ENCODE assay signal across 16 mouse cellular contexts in genomic region chr13:71649876-71650275, GRCm38 (mm10).
"Had no signal": no experiment of that assay in that cellular context is flagged by ENCODE, and none has a peak within 500 bp of the region (broad histone marks: within the 10 kb centered on the region; RNA-seq: fewer than 3 reads in every experiment).

No protein-coding gene starts in this region.

- H3K4me1 ChIP-seq: liver, embryonic 15.5 days had no signal

- H3K36me3 ChIP-seq: limb, embryonic 10.5 days; liver, embryonic 15.5 days; midbrain, embryonic 10.5 days; neural tube, embryonic 15.5 days had no signal

- H3K4me2 ChIP-seq: liver, embryonic 11.5 days; liver, embryonic 15.5 days; lung, embryonic 14.5 days; neural tube, embryonic 15.5 days had no signal

- DNase-seq: kidney, postnatal 25 days; lung, embryonic 14.5 days; lung, postnatal 10 days; lung, postnatal 4 days; midbrain, embryonic 14.5 days; right cerebral cortex, postnatal 4 days; spleen, adult 18-20 months; thymus, adult 18-20 months; thymus, postnatal 25 days had no signal

- H3K9me3 ChIP-seq: limb, embryonic 10.5 days; liver, embryonic 15.5 days; midbrain, embryonic 10.5 days; neural tube, embryonic 15.5 days had no signal

- H3K27ac ChIP-seq: left cerebral cortex, adult 2 months; limb, embryonic 10.5 days; liver, embryonic 15.5 days; midbrain, embryonic 10.5 days; neural tube, embryonic 15.5 days had no signal

- H3K9ac ChIP-seq: liver, embryonic 15.5 days; lung, embryonic 14.5 days; neural tube, embryonic 15.5 days had no signal

- H3K4me3 ChIP-seq: left cerebral cortex, adult 2 months; limb, embryonic 10.5 days; liver, embryonic 15.5 days; midbrain, embryonic 10.5 days; myocyte; neural tube, embryonic 15.5 days had no signal

- H3K27me3 ChIP-seq: liver, embryonic 15.5 days; neural tube, embryonic 15.5 days had no signal
